Mouse (Mus musculus) cerebellum, adult 2 months (tissue): ENCODE measurements around the gene Akr7a5. TPM values are rescaled to one million over a fixed set of nuclear protein-coding genes. Genes with fewer than 3 reads are reported as not detected.
A peak's percentile ranks its signal among the peaks of the same experiment; 100 is the strongest.

Experiments
- DNase-seq, 2 experiments: peaks; one replicate each; pipeline ENCODE4 v3.0.0; 2021
- H3K27ac ChIP-seq: fragments of 200-500 bp; 2 replicates; pipeline ENCODE4 v1.5.1; 2012; ENCODE audit warnings: low read length, control low read depth, inconsistent platforms; ENCODE audit not compliant: insufficient read depth
- H3K27me3 ChIP-seq: fragments of 200-500 bp; 2 replicates; pipeline ENCODE4 v1.6.1; 2012; ENCODE audit warnings: inconsistent platforms, mild to moderate bottlenecking, low read length, moderate library complexity; ENCODE audit not compliant: control insufficient read depth, insufficient read depth
- H3K4me1 ChIP-seq: fragments of 200-500 bp; 2 replicates; pipeline ENCODE4 v1.6.1; 2011; ENCODE audit warnings: low read length; ENCODE audit not compliant: control insufficient read depth, insufficient read depth
- H3K4me3 ChIP-seq: fragments of 200-500 bp; replicated peaks from 2 replicates; pipeline ENCODE3; 2011; ENCODE audit warnings: mild to moderate bottlenecking, low read depth, low read length, control low read depth; ENCODE audit not compliant: insufficient read depth
- CTCF ChIP-seq: fragments of 200-500 bp; IDR thresholded peaks from 2 replicates; pipeline ENCODE4 v1.5.1; 2011; ENCODE audit warnings: low read depth, mild to moderate bottlenecking, control low read depth, low read length, moderate library complexity, borderline replicate concordance; ENCODE audit not compliant: insufficient read depth
- POLR2A ChIP-seq: fragments of 200-500 bp; IDR thresholded peaks from 2 replicates; pipeline ENCODE4 v1.6.1; 2011; ENCODE audit warnings: low read length, control low read depth, borderline replicate concordance; ENCODE audit not compliant: insufficient read depth
- WGBS: fragments of 180-500 bp; shearing (Covaris S2); methylation state at CpG from one replicate; pipeline ENCODE4 v1.1.7; 2018; 5-methylcytosine and 5-hydroxymethylcytosine counted together
- polyA plus RNA-seq: library from polyadenylated mRNA; depleted of rRNA; stranded (reverse); fragments of >200 nt; gene quantifications from 2 replicates; pipeline ENCODE4 v1.2.3, GENCODE M21; 2012

The Akr7a5 gene
- polyA plus RNA-seq, 1 experiment, result 22.3 TPM

DNA sequence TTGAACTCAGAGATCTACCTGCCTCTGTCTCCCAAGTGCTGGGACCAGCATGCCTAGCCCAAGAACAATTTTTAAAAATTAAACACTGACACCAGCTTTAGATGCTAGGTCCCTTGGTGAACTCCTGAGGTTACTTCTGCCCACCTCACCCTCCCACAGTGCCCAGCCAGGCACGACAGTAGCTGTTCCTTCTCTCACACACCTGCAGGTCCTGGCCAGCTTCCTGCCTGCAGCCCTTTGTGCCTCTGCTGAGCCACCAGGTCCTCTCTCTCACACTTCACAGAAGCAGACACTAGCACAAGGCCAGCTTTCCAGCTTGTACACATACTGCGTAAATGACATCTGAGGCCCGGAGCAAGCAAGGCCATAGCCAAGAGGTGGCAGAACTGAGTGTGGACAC is 5.0 kb upstream of the Akr7a5 start:
- Histone ChIP-seq H3K27ac (no peak overlapping the region), H3K27me3 (no peaks in the 10 kb centered on the region), H3K4me1 (peaks cover 32% of the 10 kb centered on the region), H3K4me3 (no peak overlapping the region)
- 59% methylated on average over 3 of the region's 3 CpGs for WGBS
- TF ChIP-seq POLR2A, result no peak
- no peak for TF ChIP-seq CTCF
- no peak for DNase-seq

DNA sequence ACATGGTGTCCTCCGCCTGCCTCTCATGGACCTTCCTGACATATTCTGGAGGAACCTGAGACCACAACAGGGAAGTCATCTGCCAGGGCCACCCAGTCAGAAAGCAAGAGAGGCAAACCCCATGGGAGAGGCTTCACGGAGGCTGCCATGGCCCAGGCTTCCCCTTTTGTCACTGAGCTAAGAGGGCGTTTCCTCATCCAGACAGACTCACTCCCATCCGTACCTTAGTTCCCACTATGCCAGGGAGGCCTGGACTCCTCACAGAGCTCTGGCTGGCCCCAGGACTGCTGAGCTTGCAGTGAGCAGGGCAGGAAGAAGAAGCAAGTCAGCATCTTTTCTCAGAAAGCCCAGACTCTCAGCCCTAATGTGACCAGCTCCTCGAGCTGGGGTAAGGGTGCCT is 2.6 kb upstream of the Akr7a5 start:
- DNase-seq, result no peak
- WGBS, result 65% methylated on average over 5 of the region's 5 CpGs

DNA sequence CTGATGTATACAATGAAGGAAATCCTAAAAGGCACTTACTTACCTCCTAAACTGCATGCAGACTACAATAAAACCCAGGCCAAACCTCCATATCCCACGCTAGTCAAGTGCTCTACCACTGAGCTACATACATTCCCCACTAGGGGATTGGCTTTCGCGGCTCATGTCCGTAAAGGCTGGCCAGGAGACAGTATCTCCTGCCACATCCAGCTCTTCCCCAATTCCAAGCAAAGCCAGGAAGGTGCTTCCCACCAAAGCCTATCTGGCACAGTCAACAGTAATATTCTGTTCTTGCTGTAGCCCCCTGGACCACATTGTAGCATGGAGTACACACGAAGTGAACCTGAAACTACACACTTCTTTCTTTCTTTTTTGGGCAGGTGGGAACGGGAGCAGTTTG is 893 bp upstream of the Akr7a5 start:
- Histone ChIP-seq H3K4me3 (peak overlapping the region; percentile 68), H3K27me3 (no peaks in the 10 kb centered on the region), H3K4me1 (peaks cover 38% of the 10 kb centered on the region), H3K27ac (peak overlapping the region; percentile 60; the same call in 1 of the 2 replicates)
- no peak for DNase-seq
- TF ChIP-seq CTCF (no peak), POLR2A (no peak)
- WGBS, result 8% methylated on average over 6 of the region's 6 CpGs

More for the DNA sequence above, 2.6 kb upstream of the Akr7a5 start:
- Histone ChIP-seq H3K27me3 (no peaks in the 10 kb centered on the region), H3K4me3 (no peak overlapping the region), H3K27ac (no peak overlapping the region), H3K4me1 (peaks cover 38% of the 10 kb centered on the region)
- no peak for TF ChIP-seq CTCF
- TF ChIP-seq POLR2A, result no peak

DNA sequence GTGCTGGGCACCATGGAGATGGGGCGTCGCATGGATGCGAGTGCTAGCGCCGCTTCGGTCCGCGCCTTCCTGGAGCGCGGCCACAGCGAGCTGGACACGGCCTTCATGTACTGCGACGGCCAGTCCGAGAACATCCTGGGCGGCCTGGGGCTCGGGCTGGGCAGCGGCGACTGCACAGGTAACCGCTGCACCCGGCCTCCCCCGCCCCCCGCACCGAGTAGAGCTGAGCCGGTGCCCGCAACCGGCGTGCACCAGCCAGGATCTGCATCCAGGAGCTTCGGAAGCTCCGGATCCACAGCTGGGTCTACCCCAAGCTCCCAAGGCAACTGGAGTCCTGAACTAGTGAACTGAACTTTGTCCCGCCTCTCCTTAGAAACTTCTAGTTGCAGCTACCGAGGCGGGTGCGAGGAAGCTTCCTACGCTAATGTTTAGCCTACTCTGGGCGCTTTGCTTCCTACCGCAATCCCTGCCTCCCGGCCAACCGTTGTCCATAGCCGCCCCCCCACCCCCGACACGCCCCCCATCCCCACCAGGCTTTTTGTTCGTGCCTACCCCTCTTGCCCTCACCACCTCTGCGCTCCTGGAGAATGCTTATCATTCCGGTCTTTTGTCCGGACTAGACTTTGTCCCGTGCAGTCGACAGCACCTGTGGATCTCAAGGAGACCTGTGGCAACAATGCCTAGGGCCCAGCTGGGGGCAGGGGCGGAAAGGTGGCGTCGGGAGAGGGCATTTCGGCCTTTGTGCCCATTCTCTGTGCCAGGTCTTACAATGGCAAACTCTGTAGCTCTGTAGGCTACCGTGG is 556 bp downstream of the Akr7a5 start:
- WGBS, result under 1% methylated on average over 53 of the region's 53 CpGs
- Histone ChIP-seq H3K4me1 (peaks cover 32% of the 10 kb centered on the region), H3K27ac (peak overlapping the region; percentile 55; the same call in 1 of the 2 replicates), H3K27me3 (no peaks in the 10 kb centered on the region), H3K4me3 (peak overlapping the region; percentile 68)
- DNase-seq, result peak in 1 of 2 experiments; percentile 33
- TF ChIP-seq CTCF (no peak), POLR2A (no peak)

- no peak overlapping the region for H3K27ac ChIP-seq
- 13% methylated on average over 14 of the region's 14 CpGs for WGBS
- no peak for TF ChIP-seq CTCF
- no peak for TF ChIP-seq POLR2A
- H3K4me1 ChIP-seq, result peaks cover 28% of the 10 kb centered on the region
- H3K4me3 ChIP-seq, result peak overlapping the region; percentile 68
- H3K27me3 ChIP-seq, result no peaks in the 10 kb centered on the region
- no peak for DNase-seq
Observed at GRCm38 (mm10) chr4:139311707-139312106, 1.2 kb downstream of the Akr7a5 start.

- no peaks in the 10 kb centered on the region for H3K27me3 ChIP-seq
- no peak for DNase-seq
- 65% methylated on average over 4 of the region's 4 CpGs for WGBS
- peaks cover 27% of the 10 kb centered on the region for H3K4me1 ChIP-seq
- no peak overlapping the region for H3K4me3 ChIP-seq
- TF ChIP-seq CTCF (peak; percentile 39; the same call in 1 of the 2 replicates), POLR2A (no peak)
- H3K27ac ChIP-seq, result no peak overlapping the region
Observed at GRCm38 (mm10) chr4:139312632-139313031, 2.1 kb downstream of the Akr7a5 start.

DNA sequence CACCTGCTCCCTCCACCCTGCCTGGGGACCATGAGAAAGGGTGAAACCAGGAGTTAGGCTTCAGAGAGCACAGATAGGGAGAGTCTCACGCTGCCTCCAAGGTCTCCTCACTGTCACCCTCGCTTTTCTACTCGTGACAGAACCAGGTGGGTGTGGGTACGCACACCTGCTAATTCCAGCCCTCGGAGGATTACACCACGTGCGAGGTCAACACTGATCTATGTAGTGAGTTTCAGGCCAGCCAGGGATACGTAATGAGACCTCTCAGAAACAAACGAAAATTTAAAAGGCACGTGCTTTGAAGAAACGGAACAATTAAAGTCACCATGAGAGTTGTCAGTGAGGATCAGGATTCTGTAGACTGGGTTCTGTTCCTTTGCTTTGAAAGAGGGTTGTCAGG is 7.9 kb downstream of the Akr7a5 start:
- WGBS, result 91% methylated on average over 11 of the region's 11 CpGs
- H3K27ac ChIP-seq, result no peak overlapping the region
- TF ChIP-seq CTCF, result no peak
- TF ChIP-seq POLR2A, result no peak
- no peaks in the 10 kb centered on the region for H3K4me1 ChIP-seq
- H3K4me3 ChIP-seq, result no peak overlapping the region
- no peak for DNase-seq
- no peaks in the 10 kb centered on the region for H3K27me3 ChIP-seq

DNA sequence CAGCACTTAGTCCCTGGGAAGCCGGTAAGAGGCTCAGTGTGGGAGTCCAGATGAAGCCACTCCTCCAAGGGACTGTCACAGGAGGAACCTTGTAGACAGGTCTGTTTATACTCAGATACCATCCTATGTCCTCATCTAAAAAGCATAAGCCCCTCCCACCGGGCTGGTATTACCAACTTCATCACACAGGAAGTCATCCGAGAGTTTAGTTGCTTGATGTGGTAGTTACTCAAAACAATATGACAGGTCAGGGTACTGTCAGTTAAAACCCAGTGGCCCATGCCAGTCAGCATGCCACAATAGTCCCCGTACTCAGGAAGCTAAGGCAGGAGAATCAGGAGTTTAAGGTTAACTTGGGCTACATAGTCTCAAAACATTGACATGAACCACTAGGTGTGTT is 9.2 kb downstream of the Akr7a5 start:
- no peak for DNase-seq
- Histone ChIP-seq H3K27ac (no peak overlapping the region), H3K4me3 (no peak overlapping the region), H3K4me1 (no peaks in the 10 kb centered on the region), H3K27me3 (no peaks in the 10 kb centered on the region)
- TF ChIP-seq POLR2A, result no peak
- TF ChIP-seq CTCF, result no peak
- WGBS, result 93% methylated on average over 4 of the region's 4 CpGs
